Mouse (Mus musculus): Measurements from ENCODE around the gene Dlgap1.

GRCm38 (mm10) chr17:70838533-70838932 lies 869.7 kb downstream of the Dlgap1 start:
- TF ChIP-seq CTCF (IDR thresholded peaks at IDR 0.05; ENCODE audit: low read depth) (no peak), EP300 (IDR thresholded peaks at IDR 0.05; ENCODE audit: low read depth) (no peak)
